Mouse (Mus musculus) kidney, embryonic 14.5 days (tissue): ENCODE results near the gene Htr6. TPM values are rescaled to one million over a fixed set of nuclear protein-coding genes. Genes with fewer than 3 reads are reported as not detected.
A peak's percentile ranks its signal among the peaks of the same experiment; 100 is the strongest.

Experiments used
- ATAC-seq: fragments of 200-750 bp; cut with Nextera tagmentation; 2 replicates; pipeline ENCODE4 v1.8.0; 2017; ENCODE audit warnings: moderate number of reproducible peaks, mild to moderate bottlenecking, moderate TSS enrichment, moderate library complexity; ENCODE audit not compliant: low FRiP score, low TSS enrichment
- H3K27ac ChIP-seq: fragments of 300-500 bp; sonication (generic); 2 replicates; pipeline ENCODE4 v1.5.1; 2014; ENCODE audit warnings: low read depth, mild to moderate bottlenecking, low read length, moderate library complexity, mixed read lengths
- H3K27me3 ChIP-seq: fragments of 300-500 bp; sonication (generic); 2 replicates; pipeline ENCODE4 v1.6.1; 2014; ENCODE audit warnings: mild to moderate bottlenecking, low read length; ENCODE audit not compliant: control insufficient read depth, insufficient read depth
- H3K36me3 ChIP-seq: fragments of 300-500 bp; sonication (generic); 2 replicates; pipeline ENCODE4 v1.6.1; 2014; ENCODE audit warnings: low read length, mixed read lengths; ENCODE audit not compliant: control insufficient read depth, insufficient read depth
- H3K4me1 ChIP-seq: fragments of 300-500 bp; sonication (generic); 2 replicates; pipeline ENCODE4 v1.6.1; 2014; ENCODE audit warnings: low read length, mixed read lengths; ENCODE audit not compliant: control insufficient read depth, insufficient read depth
- H3K4me2 ChIP-seq: fragments of 300-500 bp; sonication (generic); replicated peaks from 2 replicates; pipeline ENCODE4 v1.6.1; 2014; ENCODE audit warnings: low read depth, mild to moderate bottlenecking, low read length
- H3K4me3 ChIP-seq: fragments of 300-500 bp; sonication (generic); 2 replicates; pipeline ENCODE4 v1.5.1; 2014; ENCODE audit warnings: mild to moderate bottlenecking, low read length
- H3K9ac ChIP-seq: fragments of 300-500 bp; sonication (generic); 2 replicates; pipeline ENCODE4 v1.6.1; 2014; ENCODE audit warnings: low read depth, mild to moderate bottlenecking, low read length, moderate library complexity
- H3K9me3 ChIP-seq: fragments of 300-500 bp; sonication (generic); 2 replicates; pipeline ENCODE4 v1.6.1; 2016; ENCODE audit warnings: low read length; ENCODE audit not compliant: control insufficient read depth
- WGBS: fragments of 180-500 bp; shearing (Covaris S2); extraction: QIAGEN DNeasy Blood & Tissue Kit; methylation state at CpG from one replicate; pipeline ENCODE4 v1.1.7; 2014; 5-methylcytosine and 5-hydroxymethylcytosine counted together
- polyA plus RNA-seq: library from polyadenylated mRNA; unstranded; fragments of >200 nt; fragmentation: Nextera tagmentation; extraction: Ambion mirVana; gene quantifications from 2 replicates; pipeline ENCODE4 v1.2.1, GENCODE M21; 2014

The Htr6 gene
- polyA plus RNA-seq, 1 experiment from 2014 or later = 0.12 TPM

- Histone ChIP-seq H3K4me1 (peaks cover 22% of the 10 kb centered on the region), H3K4me2 (peak overlapping the region; percentile 97), H3K27ac (no peak overlapping the region), H3K36me3 (no peaks in the 10 kb centered on the region), H3K9me3 (no peaks in the 10 kb centered on the region; the same call in 1 of the 2 replicates), H3K4me3 (peak overlapping the region; percentile 69), H3K9ac (peak overlapping the region; percentile 77; the same call in 1 of the 2 replicates), H3K27me3 (0 out of 2 replicates have a peak, but pooled peaks cover 3% of the 10 kb centered on the region)
- WGBS = 4% methylated on average over 28 of the region's 28 CpGs
- ATAC-seq = no peak
Measured at GRCm38 (mm10) chr4:139091478-139092355, 16.3 kb upstream of the Htr6 start.

GRCm38 (mm10) chr4:139091066-139091465 is 15.7 kb upstream of the Htr6 start:
- no peaks in the 10 kb centered on the region for H3K36me3 ChIP-seq
- no peaks in the 10 kb centered on the region; the same call in 1 of the 2 replicates for H3K9me3 ChIP-seq
- H3K9ac ChIP-seq = peak overlapping the region; percentile 77; the same call in 1 of the 2 replicates
- H3K27me3 ChIP-seq = 0 out of 2 replicates have a peak, but pooled peaks cover 3% of the 10 kb centered on the region
- H3K4me2 ChIP-seq = peak overlapping the region; percentile 97; the same call in 1 of the 2 replicates
- peak overlapping the region; percentile 69; the same call in 1 of the 2 replicates for H3K4me3 ChIP-seq
- ATAC-seq = no peak
- H3K27ac ChIP-seq = no peak overlapping the region
- peaks cover 22% of the 10 kb centered on the region for H3K4me1 ChIP-seq
- 46% methylated on average over 7 of the region's 7 CpGs for WGBS

- peaks cover 17% of the 10 kb centered on the region for H3K4me1 ChIP-seq
Measured at GRCm38 (mm10) chr4:139090303-139090940, 15.1 kb upstream of the Htr6 start.

GRCm38 (mm10) chr4:139088982-139089671 is 13.8 kb upstream of the Htr6 start:
- Histone ChIP-seq H3K27me3 (0 out of 2 replicates have a peak, but pooled peaks cover 3% of the 10 kb centered on the region), H3K9ac (no peak overlapping the region), H3K4me2 (no peak overlapping the region), H3K9me3 (no peaks in the 10 kb centered on the region), H3K4me3 (no peak overlapping the region), H3K36me3 (no peaks in the 10 kb centered on the region), H3K27ac (no peak overlapping the region), H3K4me1 (peaks cover 16% of the 10 kb centered on the region)
- no peak for ATAC-seq
- WGBS = 63% methylated on average over 9 of the region's 9 CpGs

More at GRCm38 (mm10) chr4:139090303-139090940, 15.1 kb upstream of the Htr6 start:
- no peak for ATAC-seq
- Histone ChIP-seq H3K27ac (no peak overlapping the region), H3K27me3 (0 out of 2 replicates have a peak, but pooled peaks cover 3% of the 10 kb centered on the region), H3K4me2 (no peak overlapping the region), H3K36me3 (no peaks in the 10 kb centered on the region), H3K4me3 (no peak overlapping the region), H3K9me3 (no peaks in the 10 kb centered on the region; the same call in 1 of the 2 replicates), H3K9ac (no peak overlapping the region)
- 66% methylated on average over 15 of the region's 15 CpGs for WGBS

GRCm38 (mm10) chr4:139086984-139087383 is 11.6 kb upstream of the Htr6 start:
- 71% methylated on average over 4 of the region's 4 CpGs for WGBS
- Histone ChIP-seq H3K9ac (no peak overlapping the region), H3K36me3 (no peaks in the 10 kb centered on the region), H3K9me3 (no peaks in the 10 kb centered on the region), H3K4me1 (peaks cover 27% of the 10 kb centered on the region), H3K4me3 (no peak overlapping the region), H3K4me2 (no peak overlapping the region), H3K27ac (no peak overlapping the region), H3K27me3 (0 out of 2 replicates have a peak, but pooled peaks cover 3% of the 10 kb centered on the region)
- no peak for ATAC-seq

- Histone ChIP-seq H3K4me2 (no peak overlapping the region), H3K9ac (no peak overlapping the region), H3K9me3 (no peaks in the 10 kb centered on the region), H3K27me3 (0 out of 2 replicates have a peak, but pooled peaks cover 3% of the 10 kb centered on the region), H3K27ac (no peak overlapping the region), H3K36me3 (no peaks in the 10 kb centered on the region), H3K4me1 (peaks cover 18% of the 10 kb centered on the region), H3K4me3 (no peak overlapping the region)
- 20% methylated on average over 5 of the region's 5 CpGs for WGBS
- peak; percentile 30; the same call in 1 of the 2 replicates for ATAC-seq
Measured at GRCm38 (mm10) chr4:139086037-139086436, 10.7 kb upstream of the Htr6 start.

GRCm38 (mm10) chr4:139085337-139085736 is 10.0 kb upstream of the Htr6 start:
- Histone ChIP-seq H3K9me3 (no peaks in the 10 kb centered on the region), H3K27me3 (no peaks in the 10 kb centered on the region), H3K27ac (no peak overlapping the region), H3K4me3 (no peak overlapping the region), H3K36me3 (no peaks in the 10 kb centered on the region), H3K4me2 (no peak overlapping the region), H3K4me1 (peaks cover 15% of the 10 kb centered on the region), H3K9ac (no peak overlapping the region)
- no peak for ATAC-seq
- WGBS = 74% methylated on average over 11 of the region's 11 CpGs

- H3K4me3 ChIP-seq = no peak overlapping the region
- H3K9ac ChIP-seq = no peak overlapping the region
- H3K27ac ChIP-seq = no peak overlapping the region
- H3K36me3 ChIP-seq = no peaks in the 10 kb centered on the region
- ATAC-seq = peak; percentile 24
- no peaks in the 10 kb centered on the region for H3K27me3 ChIP-seq
- 29% methylated on average over 12 of the region's 12 CpGs for WGBS
- H3K4me2 ChIP-seq = peak overlapping the region; percentile 17; the same call in 1 of the 2 replicates
- H3K9me3 ChIP-seq = no peaks in the 10 kb centered on the region
- H3K4me1 ChIP-seq = peaks cover 15% of the 10 kb centered on the region
Measured at GRCm38 (mm10) chr4:139082790-139083564, 7.6 kb upstream of the Htr6 start.
